Mouse (Mus musculus) kidney, adult 8-10 months (tissue): ENCODE results near the gene Usp30.

Source experiments
- DNase-seq, 2 experiments: peaks; one replicate each; pipeline ENCODE4 v3.0.0; 2022

Usp30 gene

GRCm38 (mm10) chr5:114129550-114130210 is 64.4 kb downstream of the Usp30 start:
- DNase-seq, result no peak

- peak in 1 of 2 experiments; percentile 47 for DNase-seq
Observed at GRCm38 (mm10) chr5:114130211-114130605, 64.9 kb downstream of the Usp30 start, which contains the start of gene Ung. TSS of gene Ung (plus strand) at chr5:114130386.

DNA sequence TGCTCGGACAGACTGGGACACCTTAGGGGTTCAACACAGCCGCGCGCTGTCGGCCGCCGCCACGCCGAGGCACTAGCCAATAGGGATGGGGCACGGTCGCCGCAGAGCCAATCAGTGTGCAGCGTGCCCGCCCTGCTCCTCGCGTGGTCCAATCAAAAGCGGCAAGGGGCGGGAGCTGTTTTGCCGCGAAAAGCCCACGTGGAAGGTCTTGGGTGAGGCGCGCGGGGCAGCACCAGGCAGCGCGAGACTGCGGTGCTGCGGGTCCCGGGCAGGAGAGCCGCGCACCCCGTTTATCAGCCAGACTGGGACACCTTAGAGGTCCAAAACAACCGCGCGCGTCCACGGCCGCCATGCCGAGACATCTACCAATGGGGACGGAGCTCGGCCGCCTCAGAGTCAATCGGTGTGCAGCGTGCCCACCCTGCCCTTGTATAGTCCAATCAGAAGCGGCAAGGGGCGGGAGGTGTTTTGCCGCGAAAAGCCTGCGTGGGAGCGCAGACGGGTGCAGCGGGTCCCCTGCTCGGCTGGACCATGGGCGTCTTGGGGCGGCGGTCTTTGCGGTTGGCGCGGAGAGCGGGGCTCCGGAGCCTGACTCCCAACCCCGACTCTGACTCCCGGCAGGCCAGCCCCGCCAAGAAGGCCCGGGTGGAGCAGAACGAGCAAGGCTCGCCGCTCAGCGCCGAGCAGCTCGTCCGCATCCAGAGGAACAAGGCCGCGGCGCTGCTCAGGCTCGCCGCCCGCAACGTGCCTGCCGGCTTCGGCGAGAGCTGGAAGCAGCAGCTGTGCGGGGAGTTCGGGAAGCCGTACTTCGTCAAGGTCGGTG is 65.6 kb downstream of the Usp30 start:
- DNase-seq, result peak; percentile 89 to 92

- DNase-seq, result peak; percentile 71 to 79
Observed at GRCm38 (mm10) chr5:114131521-114131840, 66.2 kb downstream of the Usp30 start.

DNA sequence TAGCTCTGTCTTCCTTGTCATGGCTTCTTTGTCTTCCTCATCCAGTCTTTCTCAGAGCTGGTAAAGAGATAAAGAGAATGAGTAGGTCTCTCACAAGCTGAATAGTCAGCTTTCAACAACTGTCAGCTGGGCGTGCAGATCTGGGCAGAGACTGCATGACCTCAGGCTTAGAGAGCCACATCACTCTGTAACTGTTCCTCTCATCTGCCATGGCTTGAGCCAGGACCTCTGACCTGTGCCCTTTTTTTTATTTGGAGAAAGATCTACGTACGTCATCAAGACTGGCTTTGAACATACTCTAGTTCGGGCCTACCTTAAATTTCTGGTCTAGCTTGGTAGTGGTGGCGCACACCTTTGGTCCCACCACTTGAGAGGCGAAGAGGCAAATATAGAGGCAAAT is 67.6 kb downstream of the Usp30 start:
- DNase-seq, result no peak

DNA sequence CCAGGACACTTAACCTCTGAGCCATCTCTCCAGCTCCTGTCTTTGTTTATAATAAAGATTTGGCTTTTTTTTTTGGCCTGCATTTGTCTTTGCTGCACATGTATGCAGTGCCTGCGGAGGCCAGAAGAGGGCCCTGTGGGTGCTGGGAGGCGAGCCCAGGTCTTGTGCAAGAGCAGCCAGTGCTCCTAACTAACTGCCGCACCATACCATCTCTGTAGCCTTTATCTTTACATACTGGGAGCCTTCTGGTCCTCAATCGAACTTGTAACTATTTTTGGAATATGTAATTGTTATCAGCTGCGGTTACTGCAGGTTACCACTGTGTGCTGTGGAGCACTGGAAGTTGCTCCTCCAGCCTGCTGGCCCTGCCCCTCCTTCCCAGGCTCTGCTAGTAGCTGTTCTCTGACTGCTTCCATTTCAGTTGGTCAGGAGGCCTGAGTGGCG is 68.9 kb downstream of the Usp30 start:
- peak; percentile 46 to 50 for DNase-seq

- DNase-seq, result no peak
Observed at GRCm38 (mm10) chr5:114135516-114135915, 70.3 kb downstream of the Usp30 start.

GRCm38 (mm10) chr5:114137481-114138276 is 72.4 kb downstream of the Usp30 start:
- DNase-seq, result no peak

DNA sequence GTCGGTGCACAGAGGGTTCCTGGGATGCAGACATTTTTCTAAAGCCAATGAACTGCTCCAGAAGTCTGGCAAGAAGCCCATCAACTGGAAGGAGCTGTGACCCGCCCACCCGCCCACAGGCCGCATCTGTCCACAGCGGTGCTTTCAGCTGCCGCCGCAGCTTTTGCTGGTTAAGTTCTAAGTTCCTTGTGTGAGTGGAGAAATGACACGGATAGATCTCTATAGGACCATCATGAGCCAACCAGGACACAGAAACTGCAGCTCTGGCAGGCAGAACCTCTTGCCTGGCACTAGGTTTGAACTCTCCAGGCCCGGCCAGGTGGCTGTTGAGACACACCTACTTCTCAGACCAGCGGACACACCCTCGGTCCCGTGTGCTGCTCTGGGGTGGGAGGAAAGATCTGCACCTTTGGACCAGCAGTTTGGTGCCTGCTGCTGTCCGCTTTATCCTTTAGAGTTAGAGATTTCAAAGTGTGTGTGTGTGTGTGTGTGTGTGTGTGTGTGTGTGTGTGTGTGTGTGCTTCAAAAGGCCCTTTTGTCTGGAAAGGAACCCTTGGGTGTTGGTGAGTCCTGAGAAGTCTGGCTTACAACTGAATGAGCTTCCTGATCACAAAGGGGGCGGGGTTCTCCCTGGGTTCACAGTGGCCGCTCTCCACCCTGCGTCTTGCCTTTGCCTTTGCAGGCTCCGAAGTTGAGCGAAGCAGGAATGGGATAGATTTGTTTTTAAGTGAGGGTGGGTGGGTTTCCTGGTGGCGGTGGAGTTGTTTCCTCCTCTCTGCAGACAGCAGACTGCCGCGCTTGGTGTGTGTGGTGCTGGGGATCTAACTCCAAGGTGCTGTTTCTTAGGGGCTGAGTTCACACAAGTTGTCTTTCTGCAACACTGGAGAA is 73.3 kb downstream of the Usp30 start:
- no peak for DNase-seq

- peak; percentile 80 to 89 for DNase-seq
Observed at GRCm38 (mm10) chr5:114139175-114139574, 73.9 kb downstream of the Usp30 start.

DNA sequence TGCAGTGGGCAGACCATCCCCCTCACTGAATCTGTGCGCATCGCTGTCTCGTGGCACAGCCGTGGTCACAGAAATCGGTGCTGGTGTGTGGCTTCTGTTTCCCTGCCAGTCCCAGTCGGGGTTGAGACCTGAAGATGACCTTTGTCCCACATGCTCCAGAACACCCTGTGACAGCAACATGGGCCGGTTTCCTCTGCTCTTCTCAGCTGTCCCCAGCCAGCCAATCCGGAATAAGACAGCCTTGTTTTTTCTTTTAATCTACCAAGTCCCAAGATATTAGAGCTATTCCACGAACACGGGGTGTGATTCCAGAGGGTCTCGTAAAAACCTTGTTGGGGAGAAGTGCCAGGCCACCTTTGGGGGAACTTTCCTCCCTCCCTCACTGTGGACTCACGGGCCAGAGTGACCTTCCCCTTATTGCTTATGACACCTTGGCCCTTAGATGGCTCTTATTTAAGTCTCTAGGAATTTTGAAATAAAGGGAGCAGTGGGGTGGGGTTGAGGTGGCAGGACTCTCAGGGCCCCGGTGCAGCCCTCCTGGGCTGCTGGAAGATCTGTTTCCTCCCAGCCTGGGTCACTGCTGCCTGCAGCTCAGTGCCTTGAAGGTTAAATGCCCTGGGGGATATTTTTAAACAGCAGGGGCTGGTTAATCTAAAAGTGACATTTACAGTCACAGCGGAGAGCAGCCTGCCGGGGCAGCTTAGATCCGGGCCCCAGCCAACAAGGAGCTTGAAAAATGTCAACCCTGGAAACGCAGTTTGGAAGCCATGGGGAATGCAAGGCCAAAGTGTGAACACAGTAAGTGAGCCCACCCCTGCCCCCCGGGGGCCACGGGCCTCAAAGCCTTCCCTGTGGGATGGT is 81.0 kb downstream of the Usp30 start, which contains the start of gene Acacb:
Acacb (plus strand) TSS at position 508 of the 861 bp plus-strand sequence.
- peak; percentile 54 for DNase-seq

- DNase-seq, result no peak
Observed at GRCm38 (mm10) chr5:114147043-114147972, 82.0 kb downstream of the Usp30 start.

- peak in 1 of 2 experiments; percentile 62 for DNase-seq
Observed at GRCm38 (mm10) chr5:114152359-114153092, 87.3 kb downstream of the Usp30 start.

DNA sequence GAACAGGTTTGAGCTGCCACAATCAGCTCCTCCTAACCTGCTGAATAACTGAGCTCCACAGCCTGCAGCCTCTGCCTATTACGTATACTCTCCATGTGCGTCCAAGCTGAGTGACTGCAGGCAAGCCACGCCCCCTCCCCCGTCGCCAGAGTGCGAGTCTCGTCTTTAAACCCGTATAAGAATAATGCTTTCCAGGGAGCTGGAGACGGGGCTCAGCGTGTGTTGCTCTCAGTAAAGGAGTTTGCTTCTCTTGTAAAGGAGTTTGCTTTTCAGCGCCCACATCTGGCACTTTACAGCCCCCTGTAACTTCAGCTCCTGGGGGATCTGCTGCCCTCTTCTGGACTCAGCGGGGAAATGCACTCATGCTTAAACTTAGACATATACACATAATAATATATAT is 88.2 kb downstream of the Usp30 start:
- DNase-seq, result no peak

- no peak for DNase-seq
Observed at GRCm38 (mm10) chr5:114154765-114155164, 89.5 kb downstream of the Usp30 start.

- DNase-seq, result peak; percentile 51 to 75
Observed at GRCm38 (mm10) chr5:114155168-114155933, 90.1 kb downstream of the Usp30 start.

DNA sequence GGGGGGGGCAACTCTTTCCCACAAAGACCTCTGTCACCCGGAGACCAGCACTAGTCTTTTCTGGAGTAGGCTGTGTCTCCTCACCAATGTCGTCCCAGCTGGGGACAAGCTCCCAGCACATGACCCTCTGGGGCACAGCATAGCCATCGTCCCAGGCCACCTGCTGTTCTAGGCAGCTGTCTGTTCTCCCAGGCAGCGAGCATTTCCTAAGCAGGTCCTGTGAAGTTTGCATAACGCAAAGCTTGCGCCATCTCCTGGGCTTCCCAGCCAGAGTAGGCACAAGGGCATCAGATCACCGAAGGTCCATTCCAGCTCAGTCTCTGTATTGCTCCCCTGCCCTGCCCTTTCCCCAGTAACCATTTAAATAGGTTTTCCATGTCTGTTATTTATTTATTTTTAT is 92.0 kb downstream of the Usp30 start:
- DNase-seq, result no peak

DNA sequence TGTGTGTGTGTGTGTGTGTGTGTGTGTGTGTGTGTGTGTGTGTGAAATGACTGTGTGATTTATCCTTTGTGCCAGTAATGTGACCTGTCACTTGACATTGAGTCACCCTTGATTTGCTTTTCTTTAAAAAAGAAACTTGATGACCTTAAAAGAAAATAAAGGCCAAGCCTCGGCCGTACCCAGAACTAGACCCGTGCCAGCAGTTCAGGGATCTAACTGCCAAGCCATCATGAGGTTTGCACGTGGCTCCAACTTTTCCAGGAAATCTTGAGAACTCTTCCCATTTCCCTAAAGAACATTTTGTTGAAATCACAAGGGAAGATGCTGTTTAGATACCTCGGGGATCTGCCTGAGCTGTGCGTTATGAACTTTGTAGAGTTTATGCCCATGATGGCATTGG is 96.2 kb downstream of the Usp30 start:
- no peak for DNase-seq
